Mouse (Mus musculus): ENCODE data around the gene Zfp964. TPM values are rescaled to one million over a fixed set of nuclear protein-coding genes. Genes with fewer than 3 reads are reported as not detected.
"Not testable (repeated sequence)": the region's sequence is repeated elsewhere in the genome, so short reads cannot be mapped to it uniquely, and the experiment has no call there.

Gene Zfp964
- total RNA-seq (2017), result 0.98 and 1.6 TPM in 2 replicates

- ATAC-seq (ENCODE audit: extremely low read depth, insufficient number of reproducible peaks, low FRiP score, poor library complexity, severe bottlenecking), result peak; percentile 98
Measured at GRCm38 (mm10) chr8:69654358-69654981, at the start of gene Zfp964. Zfp964 (plus strand) TSS chr8:69654479.

GRCm38 (mm10) chr8:69614687-69615086, 39.6 kb upstream of the Zfp964 start:
- ATAC-seq (ENCODE audit: extremely low read depth, insufficient number of reproducible peaks, low FRiP score, poor library complexity, severe bottlenecking), result no peak

- 0 out of 2 replicates have a peak, but pooled peaks have one; percentile 19 for ATAC-seq (ENCODE audit: extremely low read depth, insufficient number of reproducible peaks, low FRiP score, poor library complexity, severe bottlenecking)
Measured at GRCm38 (mm10) chr8:69618078-69618477, 36.2 kb upstream of the Zfp964 start.

GRCm38 (mm10) chr8:69625095-69625789, 29.0 kb upstream of the Zfp964 start, which contains the start of gene Zfp868:
Zfp868 (minus strand) TSS chr8:69625548.
- ATAC-seq (ENCODE audit: extremely low read depth, insufficient number of reproducible peaks, low FRiP score, poor library complexity, severe bottlenecking), result peak; percentile 96

GRCm38 (mm10) chr8:69653808-69654357, 396 bp upstream of the Zfp964 start:
- ATAC-seq (ENCODE audit: extremely low read depth, insufficient number of reproducible peaks, low FRiP score, poor library complexity, severe bottlenecking), result no peak

GRCm38 (mm10) chr8:69661294-69661693, 7.0 kb downstream of the Zfp964 start:
- no peak for ATAC-seq (ENCODE audit: extremely low read depth, insufficient number of reproducible peaks, low FRiP score, poor library complexity, severe bottlenecking)

GRCm38 (mm10) chr8:69665051-69665450, 10.8 kb downstream of the Zfp964 start:
- not testable (repeated sequence) for ATAC-seq (ENCODE audit: extremely low read depth, insufficient number of reproducible peaks, low FRiP score, poor library complexity, severe bottlenecking)

GRCm38 (mm10) chr8:69701810-69702209, 47.5 kb downstream of the Zfp964 start:
- no peak for ATAC-seq (ENCODE audit: extremely low read depth, insufficient number of reproducible peaks, low FRiP score, poor library complexity, severe bottlenecking)

- not testable (repeated sequence) for ATAC-seq (ENCODE audit: extremely low read depth, insufficient number of reproducible peaks, low FRiP score, poor library complexity, severe bottlenecking)
Measured at GRCm38 (mm10) chr8:69710624-69711023, 56.3 kb downstream of the Zfp964 start, which contains the start of gene Zfp869. Zfp869 (minus strand) TSS chr8:69710724.

GRCm38 (mm10) chr8:69713516-69713915, 59.2 kb downstream of the Zfp964 start:
- ATAC-seq (ENCODE audit: extremely low read depth, insufficient number of reproducible peaks, low FRiP score, poor library complexity, severe bottlenecking), result no peak

GRCm38 (mm10) chr8:69715366-69715765, 61.1 kb downstream of the Zfp964 start:
- ATAC-seq (ENCODE audit: extremely low read depth, insufficient number of reproducible peaks, low FRiP score, poor library complexity, severe bottlenecking), result no peak

Other genes starting within 250 kb of the Zfp964 start
- not detected in 2 replicates for gene Gm9495, start 200.9 kb upstream of the Zfp964 start, total RNA-seq (2017)
- not detected in 2 replicates for gene Gm7697, start 131.5 kb upstream of the Zfp964 start, total RNA-seq (2017)
- gene Zfp868, start 28.9 kb upstream of the Zfp964 start, total RNA-seq (2017), result 27.4 and 29.7 TPM in 2 replicates
- 62.8 and 72.8 TPM in 2 replicates for gene Zfp869, start 56.2 kb downstream of the Zfp964 start, total RNA-seq (2017)
- gene Zfp963, start 95.5 kb downstream of the Zfp964 start, total RNA-seq (2017), result 8.8 and 11.2 TPM in 2 replicates
- not detected in 2 replicates for gene Gm20422, start 120.4 kb downstream of the Zfp964 start, total RNA-seq (2017)
- 22.3 and 24.7 TPM in 2 replicates for gene Atp13a1, start 136.7 kb downstream of the Zfp964 start, total RNA-seq (2017)
- gene Zfp866, start 136.7 kb downstream of the Zfp964 start, total RNA-seq (2017), result 54.3 and 55.7 TPM in 2 replicates
- 265 and 326 TPM in 2 replicates for gene Gmip, start 154.2 kb downstream of the Zfp964 start, total RNA-seq (2017)
- gene Lpar2, start 167.9 kb downstream of the Zfp964 start, total RNA-seq (2017), result 3.7 and 4.7 TPM in 2 replicates
- 5.8 and 9.8 TPM in 2 replicates for gene Pbx4, start 178.0 kb downstream of the Zfp964 start, total RNA-seq (2017)
- gene Cilp2, start 233.2 kb downstream of the Zfp964 start, total RNA-seq (2017), result not detected in 2 replicates
- 0.93 and 1.7 TPM in 2 replicates for gene Tssk6, start 247.7 kb downstream of the Zfp964 start, total RNA-seq (2017)
- 55.9 and 58.3 TPM in 2 replicates for gene Ndufa13, start 248.1 kb downstream of the Zfp964 start, total RNA-seq (2017)
- 0.61 TPM in 1 of 2 replicates, not detected in the other for gene Yjefn3, start 248.2 kb downstream of the Zfp964 start, total RNA-seq (2017)

All from neutrophil, adult 5-6 weeks (primary cell).